Mouse (Mus musculus) urinary bladder, adult 2 months (tissue): ENCODE measurements around the gene Samm50. TPM values are rescaled to one million over a fixed set of nuclear protein-coding genes. Genes with fewer than 3 reads are reported as not detected.
A peak's percentile ranks its signal among the peaks of the same experiment; 100 is the strongest.

Source experiments
- DNase-seq: peaks from one replicate; pipeline ENCODE4 v3.0.0; 2022; ENCODE audit warnings: low spot score
- polyA plus RNA-seq: library from polyadenylated mRNA; depleted of rRNA; stranded (reverse); fragments of >200 nt; gene quantifications from 2 replicates; pipeline ENCODE4 v1.2.3, GENCODE M21; 2012

Samm50 gene
- polyA plus RNA-seq, 1 experiment: 15.2 TPM

GRCm38 (mm10) chr15:84235646-84236045, 43.6 kb downstream of the Samm50 start:
- no peak for DNase-seq

GRCm38 (mm10) chr15:84238552-84238951, 46.5 kb downstream of the Samm50 start:
- no peak for DNase-seq

- DNase-seq: no peak
Observed at GRCm38 (mm10) chr15:84238991-84239401, 47.0 kb downstream of the Samm50 start.

- DNase-seq: no peak
Observed at GRCm38 (mm10) chr15:84241520-84241919, 49.5 kb downstream of the Samm50 start.

GRCm38 (mm10) chr15:84245104-84245503, 53.1 kb downstream of the Samm50 start:
- no peak for DNase-seq

- no peak for DNase-seq
Observed at GRCm38 (mm10) chr15:84246195-84246594, 54.2 kb downstream of the Samm50 start.

GRCm38 (mm10) chr15:84247309-84247708, 55.3 kb downstream of the Samm50 start:
- no peak for DNase-seq

- DNase-seq: no peak
Observed at GRCm38 (mm10) chr15:84251227-84251626, 59.2 kb downstream of the Samm50 start.

GRCm38 (mm10) chr15:84252645-84253044, 60.6 kb downstream of the Samm50 start:
- DNase-seq: no peak

- no peak for DNase-seq
Observed at GRCm38 (mm10) chr15:84253757-84254156, 61.7 kb downstream of the Samm50 start.

GRCm38 (mm10) chr15:84254387-84254786, 62.3 kb downstream of the Samm50 start:
- DNase-seq: no peak

- no peak for DNase-seq
Observed at GRCm38 (mm10) chr15:84256254-84256850, 64.3 kb downstream of the Samm50 start.

GRCm38 (mm10) chr15:84256864-84257263, 64.8 kb downstream of the Samm50 start:
- no peak for DNase-seq

GRCm38 (mm10) chr15:84258602-84259355, 66.7 kb downstream of the Samm50 start:
- no peak for DNase-seq

- DNase-seq: peak; percentile 47
Observed at GRCm38 (mm10) chr15:84260123-84260822, 68.2 kb downstream of the Samm50 start.

- DNase-seq: no peak
Observed at GRCm38 (mm10) chr15:84262630-84263029, 70.6 kb downstream of the Samm50 start.

- DNase-seq: no peak
Observed at GRCm38 (mm10) chr15:84263573-84263972, 71.5 kb downstream of the Samm50 start.

GRCm38 (mm10) chr15:84265141-84265540, 73.1 kb downstream of the Samm50 start:
- DNase-seq: no peak

- no peak for DNase-seq
Observed at GRCm38 (mm10) chr15:84266290-84266689, 74.2 kb downstream of the Samm50 start.
